Mouse (Mus musculus): ENCODE data around the gene Zkscan1.
A peak's percentile ranks its signal among the peaks of the same experiment; 100 is the strongest.
"Not testable (repeated sequence)": the region's sequence is repeated elsewhere in the genome, so short reads cannot be mapped to it uniquely, and the experiment has no call there.

The Zkscan1 gene

GRCm38 (mm10) chr5:138084996-138085395 lies at the start of gene Zkscan1:
Gene Zkscan1, plus strand, starts transcription at chr5:138085084.
- DNase-seq, result peak; percentile 87

GRCm38 (mm10) chr5:138052894-138053293 lies 32.0 kb upstream of the Zkscan1 start, which contains the start of gene Smok3c:
Gene Smok3c, plus strand, starts transcription at chr5:138053194.
- not testable (repeated sequence) for DNase-seq

GRCm38 (mm10) chr5:138073803-138074202 lies 11.1 kb upstream of the Zkscan1 start:
- no peak for DNase-seq

GRCm38 (mm10) chr5:138075684-138076083 lies 9.2 kb upstream of the Zkscan1 start:
- no peak for DNase-seq

GRCm38 (mm10) chr5:138076148-138076547 lies 8.7 kb upstream of the Zkscan1 start:
- DNase-seq, result no peak

GRCm38 (mm10) chr5:138080456-138080855 lies 4.4 kb upstream of the Zkscan1 start:
- no peak for DNase-seq

GRCm38 (mm10) chr5:138081446-138081845 lies 3.4 kb upstream of the Zkscan1 start:
- no peak for DNase-seq

- DNase-seq, result no peak
These were observed 1.5 kb upstream of the Zkscan1 start for GRCm38 (mm10) chr5:138083318-138083900.

GRCm38 (mm10) chr5:138083936-138084335 lies 948 bp upstream of the Zkscan1 start:
- no peak for DNase-seq

- no peak for DNase-seq
These were observed 377 bp upstream of the Zkscan1 start for GRCm38 (mm10) chr5:138084507-138084906.

GRCm38 (mm10) chr5:138085421-138085911 lies 582 bp downstream of the Zkscan1 start:
- DNase-seq, result no peak

GRCm38 (mm10) chr5:138086842-138087241 lies 2.0 kb downstream of the Zkscan1 start:
- no peak for DNase-seq

- DNase-seq, result no peak
These were observed 3.5 kb downstream of the Zkscan1 start for GRCm38 (mm10) chr5:138088366-138088765.

GRCm38 (mm10) chr5:138089108-138089551 lies 4.2 kb downstream of the Zkscan1 start:
- DNase-seq, result no peak

- no peak for DNase-seq
These were observed 5.4 kb downstream of the Zkscan1 start for GRCm38 (mm10) chr5:138090271-138090670.

- DNase-seq, result no peak
These were observed 5.9 kb downstream of the Zkscan1 start for GRCm38 (mm10) chr5:138090737-138091136.

- no peak for DNase-seq
These were observed 7.9 kb downstream of the Zkscan1 start for GRCm38 (mm10) chr5:138092771-138093170.

- DNase-seq, result no peak
These were observed 9.6 kb downstream of the Zkscan1 start for GRCm38 (mm10) chr5:138094474-138094873.

GRCm38 (mm10) chr5:138104976-138105375 lies 20.1 kb downstream of the Zkscan1 start:
- DNase-seq, result no peak

GRCm38 (mm10) chr5:138107130-138107529 lies 22.2 kb downstream of the Zkscan1 start:
- DNase-seq, result no peak

- not testable (repeated sequence) for DNase-seq
These were observed 25.0 kb downstream of the Zkscan1 start for GRCm38 (mm10) chr5:138109847-138110396.

GRCm38 (mm10) chr5:138116255-138117198 lies 31.6 kb downstream of the Zkscan1 start, which contains the start of gene Zscan21:
Gene Zscan21, plus strand, starts transcription at chr5:138116903.
- peak; percentile 88 for DNase-seq
